Mouse (Mus musculus) cerebellum, adult 2 months (tissue): Measurements from ENCODE around the gene Mapkbp1.

Experiments
- CTCF ChIP-seq: fragments of 200-500 bp; IDR thresholded peaks from 2 replicates; pipeline ENCODE4 v1.5.1; 2011; ENCODE audit warnings: low read depth, mild to moderate bottlenecking, control low read depth, low read length, moderate library complexity, borderline replicate concordance; ENCODE audit not compliant: insufficient read depth
- POLR2A ChIP-seq: fragments of 200-500 bp; IDR thresholded peaks from 2 replicates; pipeline ENCODE4 v1.6.1; 2011; ENCODE audit warnings: low read length, control low read depth, borderline replicate concordance; ENCODE audit not compliant: insufficient read depth

GRCm38 (mm10) chr2:120049632-120050274 lies 77.3 kb downstream of the Mapkbp1 start:
- TF ChIP-seq POLR2A (no peak), CTCF (peak; percentile 32; the same call in 1 of the 2 replicates)
